Mouse (Mus musculus) limb, embryonic 11.5 days (tissue): ENCODE results near the gene Zfp36l1. TPM values are rescaled to one million over a fixed set of nuclear protein-coding genes. Genes with fewer than 3 reads are reported as not detected.

ENCODE experiments used
- ATAC-seq: fragments of 200-750 bp; cut with Nextera tagmentation; 2 replicates; pipeline ENCODE4 v1.8.0; 2017; ENCODE audit warnings: low read depth; ENCODE audit not compliant: insufficient number of reproducible peaks, low FRiP score, low TSS enrichment
- DNase-seq: peaks from one replicate; pipeline ENCODE4 v3.0.0-alpha.2; 2015; ENCODE audit warnings: low spot score
- H3K27ac ChIP-seq: fragments of 300-500 bp; sonication (generic); replicated peaks from 2 replicates; pipeline ENCODE4 v1.5.1; 2014; ENCODE audit warnings: low read depth, mild to moderate bottlenecking, low read length
- H3K27me3 ChIP-seq: fragments of 300-500 bp; sonication (generic); 2 replicates; pipeline ENCODE4 v1.6.1; 2014; ENCODE audit warnings: mild to moderate bottlenecking, low read length, mixed read lengths; ENCODE audit not compliant: control insufficient read depth, insufficient read depth
- H3K36me3 ChIP-seq: fragments of 300-500 bp; sonication (generic); 2 replicates; pipeline ENCODE4 v1.6.1; 2014; ENCODE audit warnings: mild to moderate bottlenecking, low read length, moderate library complexity, mixed read lengths; ENCODE audit not compliant: control insufficient read depth, insufficient read depth
- H3K4me1 ChIP-seq: fragments of 300-500 bp; sonication (generic); 2 replicates; pipeline ENCODE4 v1.6.1; 2014; ENCODE audit warnings: low read length, mixed read lengths; ENCODE audit not compliant: control insufficient read depth, insufficient read depth
- H3K4me2 ChIP-seq: fragments of 300-500 bp; sonication (generic); 2 replicates; pipeline ENCODE4 v1.6.1; 2014; ENCODE audit warnings: low read depth, mild to moderate bottlenecking, moderate library complexity; ENCODE audit not compliant: severe bottlenecking
- H3K4me3 ChIP-seq: fragments of 300-500 bp; sonication (generic); 2 replicates; pipeline ENCODE4 v1.5.1; 2014; ENCODE audit warnings: low read depth, low read length
- H3K9ac ChIP-seq: fragments of 300-500 bp; sonication (generic); 2 replicates; pipeline ENCODE4 v1.6.1; 2014; ENCODE audit warnings: mild to moderate bottlenecking, low read length
- H3K9me3 ChIP-seq: fragments of 300-500 bp; sonication (generic); 2 replicates; pipeline ENCODE4 v1.6.1; 2016; ENCODE audit warnings: low read length; ENCODE audit not compliant: control insufficient read depth
- WGBS: fragments of 180-500 bp; shearing (Covaris S2); extraction: QIAGEN DNeasy Blood & Tissue Kit; methylation state at CpG from one replicate; pipeline ENCODE4 v1.1.7; 2014; 5-methylcytosine and 5-hydroxymethylcytosine counted together
- polyA plus RNA-seq: library from polyadenylated mRNA; unstranded; fragments of >200 nt; fragmentation: Nextera tagmentation; extraction: Ambion mirVana; gene quantifications from 2 replicates; pipeline ENCODE4 v1.2.1, GENCODE M21; 2014

The Zfp36l1 gene
- polyA plus RNA-seq, 1 experiment from 2014 or later = 140 TPM

DNA sequence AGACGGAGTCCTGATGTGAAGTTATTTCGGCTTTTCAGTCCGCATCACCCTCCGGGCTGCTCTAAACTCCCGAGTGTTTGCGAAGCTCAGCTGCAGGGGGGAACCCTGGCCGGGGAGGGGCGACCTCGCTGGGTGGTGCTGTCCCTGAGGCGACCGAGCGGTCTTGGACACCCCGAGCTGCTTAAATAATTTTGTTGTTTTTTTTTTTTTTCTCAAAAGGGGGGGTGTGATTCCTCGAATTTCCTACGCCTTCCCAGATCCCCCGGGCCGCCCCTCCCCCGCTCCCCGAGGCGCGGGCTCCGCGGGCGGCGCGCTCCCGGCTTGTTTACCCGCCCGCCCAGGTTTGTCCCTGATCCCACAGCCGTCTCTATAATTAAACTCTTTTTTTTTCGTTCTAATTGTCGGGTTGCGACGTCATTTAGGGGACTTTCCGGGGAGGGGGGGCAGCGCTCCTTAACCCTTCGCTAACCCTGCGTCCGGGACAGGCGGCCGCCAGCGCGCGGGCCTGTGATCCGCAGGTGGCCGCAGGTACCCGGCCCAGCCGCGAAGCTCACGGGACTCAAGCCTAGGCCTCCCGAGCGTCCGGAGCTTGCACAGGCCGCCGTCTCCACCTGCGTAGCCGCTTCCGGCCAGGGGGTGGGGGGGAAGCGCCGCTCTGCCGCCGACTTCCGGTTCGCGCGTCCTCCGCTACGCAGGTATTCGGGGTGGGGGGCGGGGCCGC, 2.5 kb upstream of the Zfp36l1 start:
- peak overlapping the region; percentile 65 for H3K9ac ChIP-seq
- peak overlapping the region; percentile 99 for H3K27ac ChIP-seq
- H3K4me2 ChIP-seq = peak overlapping the region; percentile 52
- peaks cover 2% of the 10 kb centered on the region; the same call in 1 of the 2 replicates for H3K4me1 ChIP-seq
- under 1% methylated on average over 71 of the region's 71 CpGs for WGBS
- H3K9me3 ChIP-seq = no peaks in the 10 kb centered on the region
- peak; percentile 91 for DNase-seq
- peak overlapping the region; percentile 66 for H3K4me3 ChIP-seq
- H3K27me3 ChIP-seq = no peaks in the 10 kb centered on the region
- peak; percentile 49; the same call in 1 of the 2 replicates for ATAC-seq
- H3K36me3 ChIP-seq = 0 out of 2 replicates have a peak, but pooled peaks cover under 1% of the 10 kb centered on the region

GRCm38 (mm10) chr12:80114892-80115141, 2.0 kb upstream of the Zfp36l1 start:
- H3K9ac ChIP-seq = peak overlapping the region; percentile 65
- H3K36me3 ChIP-seq = peaks cover 4% of the 10 kb centered on the region; the same call in 1 of the 2 replicates
- H3K4me2 ChIP-seq = peak overlapping the region; percentile 52
- ATAC-seq (peak; percentile 49; the same call in 1 of the 2 replicates), DNase-seq (no peak)
- 0% methylated on average over 8 of the region's 8 CpGs for WGBS
- peak overlapping the region; percentile 66 for H3K4me3 ChIP-seq
- no peaks in the 10 kb centered on the region for H3K9me3 ChIP-seq
- H3K27ac ChIP-seq = peak overlapping the region; percentile 99
- H3K27me3 ChIP-seq = no peaks in the 10 kb centered on the region
- H3K4me1 ChIP-seq = peaks cover 6% of the 10 kb centered on the region; the same call in 1 of the 2 replicates

GRCm38 (mm10) chr12:80114031-80114891, 1.4 kb upstream of the Zfp36l1 start:
- H3K9me3 ChIP-seq = no peaks in the 10 kb centered on the region
- H3K27ac ChIP-seq = peak overlapping the region; percentile 99
- WGBS = under 1% methylated on average over 51 of the region's 51 CpGs
- H3K36me3 ChIP-seq = peaks cover 4% of the 10 kb centered on the region; the same call in 1 of the 2 replicates
- no peaks in the 10 kb centered on the region for H3K27me3 ChIP-seq
- ATAC-seq = no peak; the same call in 1 of the 2 replicates
- H3K4me3 ChIP-seq = peak overlapping the region; percentile 66
- H3K4me2 ChIP-seq = peak overlapping the region; percentile 52
- DNase-seq = peak; percentile 81
- peaks cover 11% of the 10 kb centered on the region; the same call in 1 of the 2 replicates for H3K4me1 ChIP-seq
- peak overlapping the region; percentile 65 for H3K9ac ChIP-seq

DNA sequence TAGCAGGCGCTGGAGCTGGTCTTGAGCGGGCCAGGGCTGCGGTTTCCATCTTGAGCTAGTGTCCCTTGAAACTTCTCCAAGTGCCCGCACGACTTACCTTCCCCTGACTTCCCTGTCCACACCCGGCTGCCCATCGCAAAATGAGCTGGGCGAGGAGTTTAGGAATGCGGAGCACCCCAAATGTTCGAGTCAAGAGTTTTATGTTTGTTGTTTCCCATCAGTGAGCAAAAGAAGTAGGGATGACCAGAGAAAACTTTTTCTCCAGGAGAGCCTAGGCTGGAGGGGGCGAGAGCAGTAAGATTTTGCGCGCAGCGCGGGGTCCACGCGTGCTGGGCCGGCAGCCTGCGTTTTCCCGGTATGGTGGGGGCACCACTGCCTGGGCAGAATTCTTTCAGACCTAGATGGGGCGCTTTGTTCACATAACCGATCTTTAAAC, 791 bp upstream of the Zfp36l1 start:
- peak overlapping the region; percentile 99 for H3K27ac ChIP-seq
- H3K9me3 ChIP-seq = no peaks in the 10 kb centered on the region
- H3K36me3 ChIP-seq = peaks cover 6% of the 10 kb centered on the region
- ATAC-seq (peak; percentile 33; the same call in 1 of the 2 replicates), DNase-seq (peak; percentile 81)
- H3K27me3 ChIP-seq = no peaks in the 10 kb centered on the region
- under 1% methylated on average over 22 of the region's 22 CpGs for WGBS
- peak overlapping the region; percentile 52 for H3K4me2 ChIP-seq
- peak overlapping the region; percentile 66 for H3K4me3 ChIP-seq
- H3K9ac ChIP-seq = peak overlapping the region; percentile 65
- H3K4me1 ChIP-seq = peaks cover 11% of the 10 kb centered on the region; the same call in 1 of the 2 replicates

DNA sequence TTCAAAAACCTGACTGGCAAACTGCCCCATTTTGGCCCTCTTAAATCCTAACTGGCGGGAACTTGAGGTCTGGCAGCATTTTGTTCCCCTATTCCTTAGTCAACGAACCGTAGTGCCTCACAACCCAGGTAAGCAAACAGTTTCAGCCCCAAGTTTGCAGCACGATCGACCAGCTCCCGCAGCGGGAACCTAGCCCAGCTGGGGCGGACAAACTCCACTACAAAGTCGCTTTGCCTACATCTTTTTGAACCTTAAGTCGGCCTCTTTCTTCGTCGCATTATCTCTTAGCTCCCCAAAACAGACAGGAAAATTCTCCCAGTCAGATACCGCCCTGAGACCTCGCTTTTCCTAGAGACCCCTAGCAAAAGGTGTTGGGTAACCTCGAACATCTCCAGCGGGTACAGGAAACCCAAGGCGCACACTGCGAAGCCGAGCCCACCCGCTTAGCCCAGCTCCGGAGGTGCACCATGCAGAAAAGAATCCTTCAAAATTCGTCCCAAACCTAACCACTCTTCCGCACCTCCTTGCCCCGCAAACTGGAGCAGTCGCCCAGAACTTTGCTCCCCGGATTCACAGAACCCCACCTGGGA, 647 bp downstream of the Zfp36l1 start:
- peak; percentile 62 for DNase-seq
- H3K27me3 ChIP-seq = no peaks in the 10 kb centered on the region
- H3K4me2 ChIP-seq = peak overlapping the region; percentile 88
- peak overlapping the region; percentile 66 for H3K4me3 ChIP-seq
- no peak for ATAC-seq
- H3K4me1 ChIP-seq = peaks cover 11% of the 10 kb centered on the region; the same call in 1 of the 2 replicates
- H3K27ac ChIP-seq = peak overlapping the region; percentile 82
- peaks cover 7% of the 10 kb centered on the region for H3K36me3 ChIP-seq
- under 1% methylated on average over 26 of the region's 26 CpGs for WGBS
- no peaks in the 10 kb centered on the region for H3K9me3 ChIP-seq
- peak overlapping the region; percentile 99 for H3K9ac ChIP-seq

DNA sequence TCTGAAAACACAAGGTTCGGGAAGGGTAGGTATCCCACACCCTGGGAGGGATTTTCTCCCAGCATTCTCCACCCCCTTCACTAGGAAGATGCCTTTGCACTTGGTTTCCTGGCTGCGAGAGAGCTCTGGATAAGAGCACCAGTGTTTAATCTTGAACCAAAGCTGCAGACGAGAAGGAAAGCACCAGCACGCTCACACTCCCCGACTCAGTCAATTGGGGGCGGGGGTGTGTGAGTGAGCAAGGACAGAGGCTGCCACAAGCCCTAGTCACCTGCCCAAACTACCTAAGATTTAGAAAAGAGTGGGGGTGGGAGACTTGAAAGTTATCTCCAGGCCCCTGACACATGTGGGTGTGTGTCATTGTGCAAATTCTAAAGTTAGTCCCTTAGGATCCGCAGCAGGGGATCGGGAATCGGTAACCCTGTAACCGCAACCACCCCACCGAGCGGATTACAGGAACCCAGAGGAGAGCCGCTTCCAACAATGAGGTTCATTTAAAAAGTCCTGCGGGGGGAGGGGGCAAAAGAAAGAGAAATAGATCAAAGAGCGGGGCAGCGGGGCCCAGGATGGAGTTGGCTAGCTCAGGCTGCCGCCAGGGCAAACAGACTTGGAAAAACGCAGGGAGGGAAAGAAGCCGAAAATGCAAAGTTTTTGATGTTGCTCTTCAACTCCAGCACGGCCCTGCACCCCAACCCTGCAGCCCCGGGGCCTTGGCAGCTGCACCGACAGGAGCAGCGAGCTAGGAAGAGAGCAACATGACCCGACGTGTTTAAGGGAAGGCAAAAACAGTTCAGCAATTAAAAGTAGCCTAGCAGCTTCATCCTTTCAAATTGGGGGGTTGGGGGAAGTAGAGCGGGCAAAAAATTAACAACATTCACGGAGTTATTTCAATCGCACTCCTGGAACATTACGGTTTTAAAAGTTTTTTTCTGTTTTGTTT, 1.4 kb downstream of the Zfp36l1 start:
- ATAC-seq = no peak
- DNase-seq = peak; percentile 71
- Histone ChIP-seq H3K36me3 (peaks cover 9% of the 10 kb centered on the region), H3K9ac (peak overlapping the region; percentile 99), H3K4me3 (peak overlapping the region; percentile 66), H3K27ac (peak overlapping the region; percentile 82), H3K27me3 (no peaks in the 10 kb centered on the region), H3K9me3 (no peaks in the 10 kb centered on the region), H3K4me1 (peaks cover 11% of the 10 kb centered on the region; the same call in 1 of the 2 replicates), H3K4me2 (peak overlapping the region; percentile 88)
- under 1% methylated on average over 29 of the region's 29 CpGs for WGBS

DNA sequence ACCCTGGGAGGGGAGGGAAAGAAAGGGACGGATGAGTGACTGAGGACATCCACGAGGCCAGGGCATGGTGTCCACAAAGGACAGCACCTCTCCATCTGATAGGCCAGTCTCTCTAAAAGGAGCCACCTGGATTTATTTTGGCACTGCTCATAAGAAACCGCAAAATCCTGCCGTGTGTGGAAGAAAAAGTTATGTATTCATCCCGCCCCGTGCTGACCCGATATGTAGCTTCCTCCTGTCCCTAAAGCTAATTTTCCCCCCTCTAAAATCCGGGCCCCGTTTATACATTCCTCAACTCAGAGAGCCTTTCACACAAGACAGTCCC, 2.3 kb downstream of the Zfp36l1 start:
- WGBS = under 1% methylated on average over 9 of the region's 9 CpGs
- no peak for ATAC-seq
- H3K4me1 ChIP-seq = peaks cover 11% of the 10 kb centered on the region; the same call in 1 of the 2 replicates

More for the DNA sequence above, 2.3 kb downstream of the Zfp36l1 start:
- H3K9ac ChIP-seq = peak overlapping the region; percentile 99
- peak overlapping the region; percentile 66 for H3K4me3 ChIP-seq
- H3K36me3 ChIP-seq = peaks cover 9% of the 10 kb centered on the region
- H3K9me3 ChIP-seq = no peaks in the 10 kb centered on the region
- H3K27me3 ChIP-seq = no peaks in the 10 kb centered on the region
- H3K4me2 ChIP-seq = peak overlapping the region; percentile 88
- H3K27ac ChIP-seq = peak overlapping the region; percentile 66
- no peak for DNase-seq
